Mouse (Mus musculus): ENCODE data around the gene Fam171a2. TPM values are rescaled to one million over a fixed set of nuclear protein-coding genes. Genes with fewer than 3 reads are reported as not detected.
"Not testable (repeated sequence)": the region's sequence is repeated elsewhere in the genome, so short reads cannot be mapped to it uniquely, and the experiment has no call there.

Gene Fam171a2
- polyA plus RNA-seq, 2 experiments from 2014 or later: not detected

DNA sequence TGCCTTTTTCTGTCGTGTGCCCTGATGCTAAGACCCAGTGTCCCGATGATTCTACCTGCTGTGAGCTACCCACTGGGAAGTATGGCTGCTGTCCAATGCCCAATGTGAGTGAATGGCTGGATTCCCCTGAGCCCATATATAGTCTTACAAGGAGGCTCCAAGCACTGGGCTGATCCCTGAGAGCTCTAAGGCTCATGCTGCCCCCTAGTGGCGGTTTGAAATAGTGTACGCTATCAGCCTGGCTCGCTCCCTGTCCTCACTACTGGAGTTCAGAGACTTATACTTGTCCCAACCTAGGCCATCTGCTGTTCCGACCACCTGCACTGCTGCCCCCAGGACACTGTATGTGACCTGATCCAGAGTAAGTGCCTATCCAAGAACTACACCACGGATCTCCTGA, 13.1 kb downstream of the Fam171a2 start:
- ATAC-seq: peak; percentile 54

DNA sequence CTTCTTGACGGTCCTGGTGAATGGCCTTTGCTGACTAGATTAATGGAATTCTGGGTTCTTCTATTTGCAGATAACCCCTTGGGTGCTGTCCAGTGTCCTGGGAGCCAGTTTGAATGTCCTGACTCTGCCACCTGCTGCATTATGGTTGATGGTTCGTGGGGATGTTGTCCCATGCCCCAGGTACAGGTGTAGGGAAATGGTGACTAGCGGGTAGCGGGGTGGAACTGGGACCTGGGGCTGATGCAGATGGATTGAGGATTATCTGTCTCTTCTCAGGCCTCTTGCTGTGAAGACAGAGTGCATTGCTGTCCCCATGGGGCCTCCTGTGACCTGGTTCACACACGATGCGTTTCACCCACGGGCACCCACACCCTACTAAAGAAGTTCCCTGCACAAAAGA, 13.6 kb downstream of the Fam171a2 start:
- ATAC-seq: no peak

- ATAC-seq: no peak
These were observed 14.6 kb downstream of the Fam171a2 start for GRCm38 (mm10) chr11:102432896-102433295.

- peak; percentile 43 for ATAC-seq
These were observed 15.2 kb downstream of the Fam171a2 start for GRCm38 (mm10) chr11:102432115-102432843.

DNA sequence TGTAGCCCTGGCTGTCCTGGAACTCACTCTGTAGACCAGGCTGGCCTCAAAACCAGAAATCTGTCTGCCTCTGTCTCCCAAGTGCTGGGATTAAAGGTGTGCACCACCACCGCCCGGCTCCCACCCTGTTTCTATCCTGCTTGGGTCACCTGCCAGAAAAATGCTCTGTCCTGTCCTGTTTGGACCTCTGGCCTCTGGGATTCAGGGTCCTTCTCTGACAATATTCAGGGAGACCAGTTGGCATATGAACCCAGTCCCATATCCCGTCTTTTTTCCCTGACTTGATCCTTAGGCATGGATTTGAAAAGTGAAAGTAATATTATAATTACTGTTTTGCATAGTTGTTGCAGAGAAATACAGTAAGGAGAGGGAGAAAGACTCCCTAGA, 15.8 kb downstream of the Fam171a2 start:
- no peak for ATAC-seq

DNA sequence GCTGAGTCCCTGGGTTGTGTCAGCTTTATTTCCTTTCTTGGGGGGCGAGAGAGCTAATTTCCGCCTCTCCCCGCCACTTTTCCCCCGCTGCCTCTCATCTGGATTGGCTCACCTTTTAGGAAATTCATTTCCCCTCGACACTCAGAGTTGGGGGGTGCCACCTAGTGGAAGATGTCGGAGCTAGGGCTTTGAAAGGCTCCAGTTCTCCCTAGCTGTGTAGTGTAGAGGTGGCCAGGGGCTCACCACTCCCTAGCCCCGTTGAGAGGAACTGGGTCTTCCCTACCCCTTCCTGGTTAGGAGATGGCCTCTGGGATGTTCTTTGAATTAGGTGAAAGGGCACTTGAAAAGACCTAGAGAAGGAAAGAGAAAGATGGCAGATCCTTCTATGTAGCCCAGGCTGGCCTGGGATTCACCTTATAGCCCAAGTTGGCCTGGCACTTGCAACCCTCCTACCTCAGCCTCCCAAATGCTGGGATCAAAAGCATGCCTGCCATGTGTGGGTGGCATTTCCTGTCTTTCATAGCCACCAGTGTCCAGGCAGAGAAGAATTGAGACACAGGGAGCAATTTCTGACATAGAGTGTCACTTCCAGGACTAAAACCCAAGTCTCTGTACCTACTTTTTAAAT, 16.4 kb downstream of the Fam171a2 start:
- peak; percentile 63 for ATAC-seq

GRCm38 (mm10) chr11:102430121-102431017, 17.1 kb downstream of the Fam171a2 start, which contains the start of gene Grn:
TSS of gene Grn (plus strand) at chr11:102430315.
- ATAC-seq: peak; percentile 66

DNA sequence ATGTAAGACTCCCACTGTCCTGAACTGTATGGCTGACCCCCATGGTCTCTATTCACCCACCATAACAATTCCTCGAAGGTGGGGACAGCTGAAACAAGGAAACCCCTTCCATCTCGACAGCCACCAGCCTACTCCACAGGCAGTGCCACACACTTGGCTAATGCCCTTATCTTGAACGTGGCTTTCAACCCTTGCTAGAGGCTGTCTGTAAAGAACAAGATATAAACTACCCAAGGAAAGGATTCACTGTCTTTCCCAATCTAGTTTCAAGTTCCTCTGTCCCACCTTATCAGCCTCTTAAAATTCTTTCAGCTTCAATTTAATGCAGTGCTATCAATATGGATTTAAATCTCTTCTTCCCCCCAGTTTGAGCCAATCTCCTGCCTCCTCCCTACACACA, 17.9 kb downstream of the Fam171a2 start:
- ATAC-seq: no peak

GRCm38 (mm10) chr11:102428981-102429540, 18.4 kb downstream of the Fam171a2 start:
- ATAC-seq: peak; percentile 19

- no peak for ATAC-seq
These were observed 21.7 kb downstream of the Fam171a2 start for GRCm38 (mm10) chr11:102425555-102426316.

GRCm38 (mm10) chr11:102424666-102425065, 22.8 kb downstream of the Fam171a2 start:
- no peak for ATAC-seq

- ATAC-seq: no peak
These were observed 25.9 kb downstream of the Fam171a2 start for GRCm38 (mm10) chr11:102421559-102421958.

- no peak for ATAC-seq
These were observed 28.6 kb downstream of the Fam171a2 start for GRCm38 (mm10) chr11:102418887-102419286.

DNA sequence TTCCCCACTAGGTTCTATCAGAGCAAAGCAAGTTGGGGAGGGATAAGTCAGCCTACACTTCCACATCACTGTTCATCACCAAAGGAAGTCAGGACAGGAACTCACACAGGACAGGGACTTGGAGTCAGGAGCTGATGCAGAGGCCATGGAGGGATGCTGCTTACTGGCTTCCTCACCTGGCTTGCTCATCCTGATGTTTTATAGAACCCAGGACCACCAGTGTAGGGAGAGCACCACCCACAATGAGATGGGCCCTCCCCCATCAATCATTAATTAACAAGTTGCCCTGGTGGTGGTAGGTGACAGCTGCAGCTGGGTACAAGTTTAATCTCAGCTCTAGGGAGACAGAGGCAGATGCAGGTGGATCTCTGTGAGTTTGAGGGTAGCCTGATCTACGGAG, 30.3 kb downstream of the Fam171a2 start:
- ATAC-seq: no peak

DNA sequence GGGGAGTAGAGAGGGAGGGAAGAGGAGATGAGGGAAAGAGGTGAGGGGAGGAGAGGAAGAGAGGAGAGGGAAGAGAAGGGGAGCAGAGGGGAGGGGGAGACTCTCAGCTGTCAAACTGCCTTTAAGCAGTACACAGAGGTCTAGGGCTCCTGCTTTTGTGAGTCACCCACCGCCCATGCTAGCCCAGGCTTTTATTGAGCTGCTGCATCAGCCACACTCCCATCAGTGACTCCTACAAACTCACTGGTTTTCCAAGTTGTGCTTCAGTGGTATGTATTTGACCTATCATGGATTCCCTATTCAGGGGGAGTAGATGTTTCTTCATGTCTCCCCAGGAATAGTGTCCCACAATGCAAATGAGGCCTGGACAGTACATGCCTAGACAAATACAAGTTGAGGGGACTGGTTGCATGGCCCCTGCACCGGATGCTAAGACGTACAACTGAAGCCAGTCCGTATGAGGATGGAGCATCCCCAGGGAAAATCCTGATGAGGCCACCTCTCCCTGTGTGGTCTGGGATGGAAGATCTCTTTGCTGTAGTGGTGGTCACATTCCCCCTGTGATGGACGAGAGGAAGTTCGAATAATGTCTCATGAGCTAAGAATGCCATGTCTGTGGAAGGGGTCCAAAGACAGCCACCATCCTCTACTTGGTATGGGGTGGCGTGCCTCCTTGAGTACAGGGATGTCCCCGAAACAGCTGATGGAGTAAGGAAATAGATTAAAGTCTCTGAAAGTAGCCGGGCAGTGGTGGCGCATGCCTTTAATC, 32.3 kb downstream of the Fam171a2 start:
- ATAC-seq: no peak

GRCm38 (mm10) chr11:102413059-102413458, 34.4 kb downstream of the Fam171a2 start:
- no peak for ATAC-seq

GRCm38 (mm10) chr11:102411704-102412103, 35.8 kb downstream of the Fam171a2 start:
- peak; percentile 31 for ATAC-seq

- ATAC-seq: no peak
These were observed 36.4 kb downstream of the Fam171a2 start for GRCm38 (mm10) chr11:102411061-102411460.

DNA sequence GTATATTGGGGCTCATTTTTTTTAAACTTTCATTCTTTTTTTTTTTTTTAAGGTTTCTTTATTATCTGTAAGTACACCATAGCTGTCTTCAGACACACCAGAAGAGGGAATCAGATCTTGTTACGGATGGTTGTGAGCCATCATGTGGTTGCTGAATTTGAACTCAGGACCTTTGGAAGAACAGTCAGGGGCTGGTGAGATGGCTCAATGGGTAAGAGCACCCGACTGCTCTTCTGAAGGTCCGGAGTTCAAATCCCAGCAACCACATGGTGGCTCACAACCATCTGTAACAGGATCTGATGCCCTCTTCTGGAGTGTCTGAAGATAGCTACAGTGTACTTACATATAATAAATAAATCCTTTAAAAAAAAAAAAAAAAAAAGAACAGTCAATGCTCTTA, 37.1 kb downstream of the Fam171a2 start:
- not testable (repeated sequence) for ATAC-seq

GRCm38 (mm10) chr11:102409795-102410330, 37.6 kb downstream of the Fam171a2 start:
- ATAC-seq: no peak

All from CD4-positive, CD25-positive, alpha-beta regulatory T cell, adult 4 months (primary cell).